Mouse (Mus musculus) kidney, embryonic 15.5 days (tissue): Measurements from ENCODE around the gene Ano1. TPM values are rescaled to one million over a fixed set of nuclear protein-coding genes. Genes with fewer than 3 reads are reported as not detected.
A peak's percentile ranks its signal among the peaks of the same experiment; 100 is the strongest.

Experiments
- ATAC-seq: fragments of 200-750 bp; cut with Nextera tagmentation; replicated peaks from 2 replicates; pipeline ENCODE4 v1.8.0; 2017; ENCODE audit warnings: moderate TSS enrichment; ENCODE audit not compliant: low FRiP score
- H3K27ac ChIP-seq: fragments of 300-500 bp; sonication (generic); 2 replicates; pipeline ENCODE4 v1.5.1; 2015; ENCODE audit warnings: mild to moderate bottlenecking, inconsistent platforms
- H3K27me3 ChIP-seq: fragments of 300-500 bp; sonication (generic); 2 replicates; pipeline ENCODE4 v1.6.1; 2015; ENCODE audit warnings: inconsistent platforms
- H3K36me3 ChIP-seq: fragments of 300-500 bp; sonication (generic); 2 replicates; pipeline ENCODE4 v1.6.1; 2015; ENCODE audit warnings: inconsistent platforms
- H3K4me1 ChIP-seq: fragments of 300-500 bp; sonication (generic); 2 replicates; pipeline ENCODE4 v1.6.1; 2015; ENCODE audit warnings: inconsistent platforms
- H3K4me2 ChIP-seq: fragments of 300-500 bp; sonication (generic); 2 replicates; pipeline ENCODE4 v1.6.1; 2015; ENCODE audit warnings: moderate library complexity, mild to moderate bottlenecking, inconsistent platforms
- H3K4me3 ChIP-seq: fragments of 300-500 bp; sonication (generic); replicated peaks from 2 replicates; pipeline ENCODE4 v1.5.1; 2015; ENCODE audit warnings: mild to moderate bottlenecking, inconsistent platforms
- H3K9ac ChIP-seq: fragments of 300-500 bp; sonication (generic); 2 replicates; pipeline ENCODE4 v1.6.1; 2015; ENCODE audit warnings: mild to moderate bottlenecking, inconsistent platforms
- H3K9me3 ChIP-seq: fragments of 300-500 bp; sonication (generic); replicated peaks from 2 replicates; pipeline ENCODE4 v1.6.1; 2016; ENCODE audit warnings: inconsistent platforms
- WGBS: fragments of 180-500 bp; shearing (Covaris S2); methylation state at CpG from one replicate; pipeline ENCODE4 v1.1.7; 2015; ENCODE audit warnings: mixed read lengths; 5-methylcytosine and 5-hydroxymethylcytosine counted together
- polyA plus RNA-seq: library from polyadenylated mRNA; unstranded; fragments of >200 nt; fragmentation: Nextera tagmentation; extraction: Ambion mirVana; gene quantifications from 2 replicates; pipeline ENCODE4 v1.2.1, GENCODE M21; 2015

Gene Ano1
- polyA plus RNA-seq = 42.1 and 47.8 TPM in 2 replicates

- 0 out of 2 replicates have a peak within 1 kb of the TSS, but pooled peaks have one; percentile 13 for H3K27ac ChIP-seq
- ATAC-seq = peak; percentile 47
- no peaks in the 10 kb centered on the region for H3K9me3 ChIP-seq
- H3K4me2 ChIP-seq = no peak within 1 kb of the TSS
- H3K4me3 ChIP-seq = no peak within 1 kb of the TSS
- H3K4me1 ChIP-seq = peaks cover 31% of the 10 kb centered on the region
- H3K36me3 ChIP-seq = no peaks in the 10 kb centered on the region
- WGBS = 63% methylated on average over 9 of the region's 9 CpGs
- H3K27me3 ChIP-seq = peaks cover 3% of the 10 kb centered on the region; the same call in 1 of the 2 replicates
- H3K9ac ChIP-seq = no peak within 1 kb of the TSS
Measured at GRCm38 (mm10) chr7:144751833-144752232, at the start of gene Ano1. Gene Ano1, minus strand, starts transcription at chr7:144751974.

- 39% methylated on average over 1 of the region's 1 CpGs for WGBS
- H3K4me1 ChIP-seq = peaks cover 11% of the 10 kb centered on the region; the same call in 1 of the 2 replicates
- no peaks in the 10 kb centered on the region for H3K36me3 ChIP-seq
- H3K9ac ChIP-seq = no peak overlapping the region
- H3K4me2 ChIP-seq = no peak overlapping the region
- H3K4me3 ChIP-seq = no peak overlapping the region
- H3K27me3 ChIP-seq = peaks cover 26% of the 10 kb centered on the region
- H3K27ac ChIP-seq = no peak overlapping the region
- ATAC-seq = 0 out of 2 replicates have a peak, but pooled peaks have one; percentile 35
- H3K9me3 ChIP-seq = no peaks in the 10 kb centered on the region
Measured at GRCm38 (mm10) chr7:144798471-144798870, 46.7 kb upstream of the Ano1 start.

- H3K27ac ChIP-seq = no peak overlapping the region
Measured at GRCm38 (mm10) chr7:144796986-144797735, 45.4 kb upstream of the Ano1 start.

GRCm38 (mm10) chr7:144795976-144796474 is 44.3 kb upstream of the Ano1 start:
- 59% methylated on average over 9 of the region's 9 CpGs for WGBS
- Histone ChIP-seq H3K27ac (no peak overlapping the region), H3K9me3 (no peaks in the 10 kb centered on the region), H3K27me3 (peaks cover 17% of the 10 kb centered on the region), H3K4me1 (peaks cover 14% of the 10 kb centered on the region; the same call in 1 of the 2 replicates), H3K4me2 (no peak overlapping the region), H3K9ac (no peak overlapping the region), H3K4me3 (no peak overlapping the region), H3K36me3 (no peaks in the 10 kb centered on the region)
- ATAC-seq = no peak

More at GRCm38 (mm10) chr7:144796986-144797735, 45.4 kb upstream of the Ano1 start:
- H3K9ac ChIP-seq = no peak overlapping the region
- no peaks in the 10 kb centered on the region for H3K9me3 ChIP-seq
- H3K36me3 ChIP-seq = no peaks in the 10 kb centered on the region
- no peak overlapping the region for H3K4me3 ChIP-seq
- ATAC-seq = no peak
- 65% methylated on average over 17 of the region's 17 CpGs for WGBS
- H3K4me2 ChIP-seq = no peak overlapping the region
- H3K27me3 ChIP-seq = peaks cover 21% of the 10 kb centered on the region
- peaks cover 14% of the 10 kb centered on the region; the same call in 1 of the 2 replicates for H3K4me1 ChIP-seq

GRCm38 (mm10) chr7:144793296-144793695 is 41.5 kb upstream of the Ano1 start:
- H3K27me3 ChIP-seq = no peaks in the 10 kb centered on the region
- H3K36me3 ChIP-seq = no peaks in the 10 kb centered on the region
- H3K4me1 ChIP-seq = peaks cover 26% of the 10 kb centered on the region
- H3K9me3 ChIP-seq = no peaks in the 10 kb centered on the region
- H3K4me2 ChIP-seq = no peak overlapping the region
- H3K9ac ChIP-seq = no peak overlapping the region
- peak; percentile 44; the same call in 1 of the 2 replicates for ATAC-seq
- 0 out of 2 replicates have a peak overlapping the region, but pooled peaks have one; percentile 14 for H3K27ac ChIP-seq
- H3K4me3 ChIP-seq = no peak overlapping the region
- WGBS = 54% methylated on average over 10 of the region's 10 CpGs

- H3K27ac ChIP-seq = no peak overlapping the region
- no peak overlapping the region for H3K9ac ChIP-seq
- H3K4me3 ChIP-seq = no peak overlapping the region
- WGBS = 90% methylated on average over 7 of the region's 7 CpGs
- H3K27me3 ChIP-seq = 0 out of 2 replicates have a peak, but pooled peaks cover 4% of the 10 kb centered on the region
- no peaks in the 10 kb centered on the region for H3K36me3 ChIP-seq
- H3K4me2 ChIP-seq = no peak overlapping the region
- no peak for ATAC-seq
- H3K4me1 ChIP-seq = peaks cover 31% of the 10 kb centered on the region
- no peaks in the 10 kb centered on the region for H3K9me3 ChIP-seq
Measured at GRCm38 (mm10) chr7:144791426-144791825, 39.7 kb upstream of the Ano1 start.

GRCm38 (mm10) chr7:144789601-144790556 is 38.1 kb upstream of the Ano1 start:
- ATAC-seq = no peak
- no peak overlapping the region for H3K27ac ChIP-seq
- no peak overlapping the region for H3K9ac ChIP-seq
- H3K4me1 ChIP-seq = peaks cover 27% of the 10 kb centered on the region
- H3K27me3 ChIP-seq = 0 out of 2 replicates have a peak, but pooled peaks cover 4% of the 10 kb centered on the region
- peak overlapping the region; percentile 57 for H3K4me2 ChIP-seq
- 57% methylated on average over 36 of the region's 36 CpGs for WGBS
- no peaks in the 10 kb centered on the region for H3K36me3 ChIP-seq
- H3K4me3 ChIP-seq = peak overlapping the region; percentile 35
- H3K9me3 ChIP-seq = no peaks in the 10 kb centered on the region

- H3K9me3 ChIP-seq = no peaks in the 10 kb centered on the region
- 0 out of 2 replicates have a peak, but pooled peaks cover 4% of the 10 kb centered on the region for H3K27me3 ChIP-seq
- no peaks in the 10 kb centered on the region for H3K36me3 ChIP-seq
- no peak overlapping the region for H3K4me2 ChIP-seq
- H3K27ac ChIP-seq = peak overlapping the region; percentile 54
- WGBS = 44% methylated on average over 4 of the region's 4 CpGs
- H3K4me1 ChIP-seq = peaks cover 25% of the 10 kb centered on the region
- H3K9ac ChIP-seq = no peak overlapping the region
- no peak; the same call in 1 of the 2 replicates for ATAC-seq
- H3K4me3 ChIP-seq = no peak overlapping the region
Measured at GRCm38 (mm10) chr7:144788631-144789030, 36.9 kb upstream of the Ano1 start.

GRCm38 (mm10) chr7:144787501-144787900 is 35.7 kb upstream of the Ano1 start:
- Histone ChIP-seq H3K4me2 (no peak overlapping the region), H3K4me1 (peaks cover 23% of the 10 kb centered on the region), H3K4me3 (no peak overlapping the region), H3K27me3 (peaks cover 4% of the 10 kb centered on the region; the same call in 1 of the 2 replicates), H3K27ac (no peak overlapping the region), H3K36me3 (no peaks in the 10 kb centered on the region), H3K9me3 (no peaks in the 10 kb centered on the region), H3K9ac (no peak overlapping the region)
- WGBS = 86% methylated on average over 5 of the region's 5 CpGs
- no peak for ATAC-seq

- Histone ChIP-seq H3K27ac (0 out of 2 replicates have a peak overlapping the region, but pooled peaks have one; percentile 18), H3K4me3 (no peak overlapping the region), H3K9ac (no peak overlapping the region), H3K4me1 (peaks cover 23% of the 10 kb centered on the region), H3K36me3 (no peaks in the 10 kb centered on the region), H3K9me3 (no peaks in the 10 kb centered on the region), H3K27me3 (peaks cover 9% of the 10 kb centered on the region; the same call in 1 of the 2 replicates), H3K4me2 (no peak overlapping the region)
- peak; percentile 73 for ATAC-seq
- WGBS = 43% methylated on average over 3 of the region's 3 CpGs
Measured at GRCm38 (mm10) chr7:144786571-144786970, 34.8 kb upstream of the Ano1 start.

GRCm38 (mm10) chr7:144784176-144784575 is 32.4 kb upstream of the Ano1 start:
- H3K36me3 ChIP-seq = no peaks in the 10 kb centered on the region
- no peak for ATAC-seq
- peaks cover 16% of the 10 kb centered on the region for H3K4me1 ChIP-seq
- no peaks in the 10 kb centered on the region for H3K9me3 ChIP-seq
- WGBS = 64% methylated on average over 4 of the region's 4 CpGs
- H3K9ac ChIP-seq = no peak overlapping the region
- H3K27ac ChIP-seq = no peak overlapping the region
- H3K4me3 ChIP-seq = no peak overlapping the region
- peaks cover 11% of the 10 kb centered on the region; the same call in 1 of the 2 replicates for H3K27me3 ChIP-seq
- H3K4me2 ChIP-seq = no peak overlapping the region
